Mouse (Mus musculus) CH12.LX (cell line): Measurements from ENCODE around the gene Anxa4. TPM values are rescaled to one million over a fixed set of nuclear protein-coding genes. Genes with fewer than 3 reads are reported as not detected.

Experiments
- DNase-seq: peaks from one replicate; pipeline ENCODE4 v3.0.0-alpha.2; 2013; ENCODE audit errors: extremely low read depth
- H3K27ac ChIP-seq: 2 replicates; pipeline ENCODE4 v1.5.1; 2012; ENCODE audit warnings: low read depth, mild to moderate bottlenecking, control low read depth, moderate library complexity; ENCODE audit not compliant: insufficient read depth
- H3K27me3 ChIP-seq: replicated peaks from 2 replicates; pipeline ENCODE3; 2012; ENCODE audit warnings: inconsistent platforms
- H3K36me3 ChIP-seq, 2 experiments: replicated peaks in 1 of 2; 2 replicates each; pipeline versions ENCODE3 to v1.6.1; 2012; ENCODE audit warnings: inconsistent platforms in 1 of 2, low read length in 1 of 2, mild to moderate bottlenecking in 1 of 2, mixed read lengths in 1 of 2, moderate library complexity in 1 of 2; ENCODE audit not compliant: control insufficient read depth in 1 of 2, insufficient read depth in 1 of 2
- H3K4me1 ChIP-seq, 2 experiments: 2 replicates each; pipeline ENCODE4 v1.6.1; 2012; ENCODE audit warnings: inconsistent platforms in 1 of 2, moderate library complexity in 1 of 2; ENCODE audit not compliant: insufficient read depth in 2 of 2, control insufficient read depth in 1 of 2
- H3K4me2 ChIP-seq: 2 replicates; pipeline ENCODE4 v1.6.1; 2012; ENCODE audit warnings: low read depth, mild to moderate bottlenecking, control low read depth; ENCODE audit not compliant: poor library complexity, insufficient read depth, severe bottlenecking
- H3K4me3 ChIP-seq, 3 experiments: fragments of 150-350 bp in 1 of 3; sonication (generic) in 1 of 3; replicated peaks in 1 of 3; 2 replicates each; pipeline versions ENCODE3 to v1.5.1; 2011 to 2012; ENCODE audit warnings: low read depth in 2 of 3, low read length in 2 of 3, mild to moderate bottlenecking in 2 of 3, moderate library complexity in 2 of 3, control low read depth in 1 of 3, improper control_type of control experiment in 1 of 3, inconsistent platforms in 1 of 3, mixed read lengths in 1 of 3; ENCODE audit not compliant: poor library complexity in 1 of 3
- H3K79me2 ChIP-seq: replicated peaks from 2 replicates; pipeline ENCODE4 v1.6.1; 2012; ENCODE audit warnings: mild to moderate bottlenecking, moderate library complexity; ENCODE audit not compliant: control insufficient read depth, poor library complexity, insufficient read depth, severe bottlenecking; ENCODE audit errors: extremely low read depth
- H3K9ac ChIP-seq: 2 replicates; pipeline ENCODE4 v1.6.1; 2012; ENCODE audit warnings: low read depth, mild to moderate bottlenecking, control low read depth, moderate library complexity; ENCODE audit not compliant: insufficient read depth
- H3K9me3 ChIP-seq: replicated peaks from 2 replicates; pipeline ENCODE3; 2012; ENCODE audit warnings: low read length, inconsistent platforms, mixed read lengths
- BHLHE40 ChIP-seq: IDR thresholded peaks from 2 replicates; pipeline ENCODE4 v1.6.1; 2011; ENCODE audit warnings: mild to moderate bottlenecking, low read depth, low read length, improper control_type of control experiment
- CHD1 ChIP-seq: IDR thresholded peaks from 2 replicates; pipeline ENCODE4 v1.6.1; 2012; ENCODE audit warnings: low read depth, low read length, improper control_type of control experiment, inconsistent platforms
- CTCF ChIP-seq, 2 experiments: IDR thresholded peaks in 1 of 2; conservative IDR thresholded peaks in 1 of 2; 2 replicates each; pipeline ENCODE4 v1.5.1; 2011 to 2012; ENCODE audit warnings: low read depth in 2 of 2, low read length in 2 of 2, improper control_type of control experiment in 1 of 2, inconsistent platforms in 1 of 2, mild to moderate bottlenecking in 1 of 2, moderate library complexity in 1 of 2
- E2F4 ChIP-seq: IDR thresholded peaks from 2 replicates; pipeline ENCODE4 v1.6.1; 2011; ENCODE audit warnings: low read depth, low read length, improper control_type of control experiment; ENCODE audit not compliant: insufficient replicate concordance
- ELF1 ChIP-seq: IDR thresholded peaks from 2 replicates; pipeline ENCODE4 v1.6.1; 2014; ENCODE audit warnings: low read depth, mild to moderate bottlenecking, inconsistent platforms, low read length, improper control_type of control experiment
- HCFC1 ChIP-seq: IDR thresholded peaks from 2 replicates; pipeline ENCODE4 v1.6.1; 2012; ENCODE audit warnings: low read depth, mild to moderate bottlenecking, inconsistent platforms, low read length, improper control_type of control experiment
- IRF4 ChIP-seq: IDR thresholded peaks from 2 replicates; pipeline ENCODE4 v1.6.1; 2014; ENCODE audit warnings: low read depth, mild to moderate bottlenecking, inconsistent platforms, low read length, improper control_type of control experiment
- MAFK ChIP-seq: IDR thresholded peaks from 2 replicates; pipeline ENCODE4 v1.6.1; 2011; ENCODE audit warnings: low read length, improper control_type of control experiment; ENCODE audit not compliant: insufficient replicate concordance
- MEF2A ChIP-seq: IDR thresholded peaks from 2 replicates; pipeline ENCODE4 v1.6.1; 2014; ENCODE audit warnings: low read depth, mild to moderate bottlenecking, inconsistent platforms, low read length, improper control_type of control experiment, borderline replicate concordance
- MXI1 ChIP-seq: IDR thresholded peaks from 2 replicates; pipeline ENCODE4 v1.6.1; 2011; ENCODE audit warnings: mild to moderate bottlenecking, low read depth, low read length, improper control_type of control experiment
- NRF1 ChIP-seq: IDR thresholded peaks from 2 replicates; pipeline ENCODE4 v1.6.1; 2014; ENCODE audit warnings: low read depth, mild to moderate bottlenecking, inconsistent platforms, low read length, improper control_type of control experiment, moderate library complexity
- POLR2AphosphoS2 ChIP-seq: IDR thresholded peaks from 2 replicates; pipeline ENCODE4 v1.6.1; 2011; ENCODE audit warnings: low read depth, low read length, improper control_type of control experiment
- RAD21 ChIP-seq: IDR thresholded peaks from 2 replicates; pipeline ENCODE4 v1.6.1; 2011; ENCODE audit warnings: low read depth, mild to moderate bottlenecking, low read length, improper control_type of control experiment, moderate library complexity
- SMC3 ChIP-seq: IDR thresholded peaks from 2 replicates; pipeline ENCODE4 v1.6.1; 2011; ENCODE audit warnings: low read depth, low read length, improper control_type of control experiment
- TBP ChIP-seq: conservative IDR thresholded peaks from 2 replicates; pipeline ENCODE4 v1.6.1; 2011; ENCODE audit warnings: low read depth, low read length, improper control_type of control experiment
- TCF12 ChIP-seq: IDR thresholded peaks from 2 replicates; pipeline ENCODE4 v1.6.1; 2014; ENCODE audit warnings: low read depth, mild to moderate bottlenecking, inconsistent platforms, low read length, improper control_type of control experiment
- UBTF ChIP-seq: IDR thresholded peaks from 2 replicates; pipeline ENCODE4 v1.6.1; 2012; ENCODE audit warnings: low read depth, mild to moderate bottlenecking, inconsistent platforms, low read length, improper control_type of control experiment, moderate library complexity
- USF1 ChIP-seq: IDR thresholded peaks from 2 replicates; pipeline ENCODE4 v1.6.1; 2014; ENCODE audit warnings: low read depth, mild to moderate bottlenecking, inconsistent platforms, low read length, improper control_type of control experiment
- ZC3H11A ChIP-seq: IDR thresholded peaks from 2 replicates; pipeline ENCODE4 v1.6.1; 2012; ENCODE audit warnings: low read depth, mild to moderate bottlenecking, inconsistent platforms, low read length, improper control_type of control experiment
- ZKSCAN1 ChIP-seq: IDR thresholded peaks from 2 replicates; pipeline ENCODE4 v1.6.1; 2012; ENCODE audit warnings: low read depth, inconsistent platforms, low read length, improper control_type of control experiment, borderline replicate concordance
- ZNF384 ChIP-seq: IDR thresholded peaks from 2 replicates; pipeline ENCODE4 v1.6.1; 2012; ENCODE audit warnings: low read depth, low read length, improper control_type of control experiment, inconsistent platforms
- dilution Hi-C: fragments of 300-500 bp; cut with MboI; formaldehyde crosslinking; loops from 2 replicates; pipeline ENCODE4 v1.14.3; 2020; ENCODE audit warnings: low sequenced_read_pairs; ENCODE audit not compliant: extremely low pct_unique_long_range_greater_than_20kb, extremely low pct_ligation_motif_present
- in situ Hi-C: fragments of 300-500 bp; cut with MboI; formaldehyde crosslinking; loops from 3 replicates; pipeline ENCODE4 v1.14.3; 2019; ENCODE audit warnings: low sequenced_read_pairs, low pct_ligation_motif_present, low pct_unique_long_range_greater_than_20kb, mixed read lengths
- polyA plus RNA-seq: library from polyadenylated mRNA; unstranded; fragments of >175 nt; gene quantifications from 2 replicates; pipeline ENCODE4 v1.2.1, GENCODE M21; 2012; ENCODE audit warnings: low read depth; ENCODE audit not compliant: insufficient read length
- total RNA-seq, 2 experiments: library from RNA; depleted of rRNA; stranded (reverse); fragments of 300-350 nt in 1 of 2; fragments of >200 nt in 1 of 2; gene quantifications; 2 replicates each; pipeline ENCODE4 v1.2.3; 2012 to 2014

Gene Anxa4
- total and polyA plus RNA-seq, 3 experiments: 10.8 to 17.1 (median 13.7) TPM

GRCm38 (mm10) chr6:86816586-86816985 lies 23.2 kb upstream of the Anxa4 start:
- in situ Hi-C loops (loop anchor here (10.0 kb wide), 1 partner anchor 188 kb away; the partner anchor contains the start of gene Nfu1), dilution Hi-C loops (no loop called here)
- Histone ChIP-seq H3K4me1 (peaks cover 3 to 14% of the 10 kb centered on the region in 2 experiments; a peak in 3 of 4 replicates), H3K9me3 (no peaks in the 10 kb centered on the region), H3K27ac (no peak overlapping the region), H3K36me3 (no peaks in the 10 kb centered on the region), H3K27me3 (no peaks in the 10 kb centered on the region), H3K4me3 (no peak overlapping the region), H3K9ac (no peak overlapping the region), H3K79me2 (no peaks in the 10 kb centered on the region), H3K4me2 (no peak overlapping the region)
- TF ChIP-seq CTCF (conservative IDR thresholded peaks at IDR 0.05 in 1 of 2, IDR thresholded peaks at IDR 0.05 in 1 of 2; ENCODE audit: low read depth in 2 of 2, low read length in 2 of 2) (peak; percentile 72 to 75), SMC3 (peak; percentile 61), POLR2AphosphoS2 (no peak), IRF4 (no peak), TBP (no peak), RAD21 (peak; percentile 38)
- peak; percentile 47 for DNase-seq

DNA sequence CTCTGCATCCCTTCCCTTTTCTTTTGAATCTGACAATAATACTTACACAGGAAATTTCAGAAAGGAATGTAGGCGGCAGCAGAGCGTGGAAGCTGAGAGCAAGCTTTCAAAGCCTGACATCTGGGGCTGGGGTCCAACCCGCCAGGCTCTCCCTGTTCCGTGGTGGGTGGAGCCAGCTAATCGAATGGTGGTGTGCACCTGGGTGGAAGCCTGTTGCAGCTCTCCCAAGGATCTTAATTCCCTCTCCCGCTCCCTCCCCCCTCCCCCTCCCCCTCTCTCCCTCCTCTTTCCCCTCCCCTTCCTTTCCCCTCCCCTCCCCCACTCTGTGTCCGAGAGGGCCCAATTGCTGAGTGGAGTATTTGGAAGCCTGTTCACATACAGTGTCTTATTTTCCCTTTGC lies 22.1 kb upstream of the Anxa4 start:
- no peak for TF ChIP-seq ZKSCAN1
- TF ChIP-seq CHD1: no peak
- TF ChIP-seq TCF12: no peak
- TF ChIP-seq MXI1: no peak
- no peak for TF ChIP-seq USF1
- no peak for TF ChIP-seq TBP
- TF ChIP-seq BHLHE40: no peak
- TF ChIP-seq IRF4: no peak
- no peak for TF ChIP-seq ZNF384
- no peak for TF ChIP-seq MAFK
- in situ Hi-C loops: loop anchor here (10.0 kb wide), 1 partner anchor 189 kb away; the partner anchor contains the start of gene Nfu1
- H3K4me2 ChIP-seq: no peak overlapping the region
- no peak for DNase-seq
- H3K4me3 ChIP-seq: no peak overlapping the region
- no peaks in the 10 kb centered on the region for H3K27me3 ChIP-seq
- H3K27ac ChIP-seq: no peak overlapping the region
- dilution Hi-C loops: no loop called here
- H3K4me1 ChIP-seq: peaks cover 3 to 14% of the 10 kb centered on the region in 2 experiments; a peak in 3 of 4 replicates
- no peaks in the 10 kb centered on the region for H3K36me3 ChIP-seq
- H3K79me2 ChIP-seq: no peaks in the 10 kb centered on the region
- no peaks in the 10 kb centered on the region for H3K9me3 ChIP-seq
- H3K9ac ChIP-seq: no peak overlapping the region

GRCm38 (mm10) chr6:86814926-86815325 lies 21.5 kb upstream of the Anxa4 start:
- no peak overlapping the region for H3K9ac ChIP-seq
- dilution Hi-C loops: no loop called here
- no peak overlapping the region for H3K27ac ChIP-seq
- H3K9me3 ChIP-seq: no peaks in the 10 kb centered on the region
- no peak overlapping the region for H3K4me2 ChIP-seq
- in situ Hi-C loops: loop anchor here (5.0 to 10.0 kb wide), 2 partner anchors 112 to 190 kb away; partner anchors contain the start of gene Nfu1
- H3K4me1 ChIP-seq: peaks cover 3 to 14% of the 10 kb centered on the region in 2 experiments; a peak in 3 of 4 replicates
- no peaks in the 10 kb centered on the region for H3K27me3 ChIP-seq
- H3K4me3 ChIP-seq: no peak overlapping the region
- DNase-seq: no peak
- H3K36me3 ChIP-seq: no peaks in the 10 kb centered on the region
- H3K79me2 ChIP-seq: no peaks in the 10 kb centered on the region
- TF ChIP-seq HCFC1 (no peak), TCF12 (no peak), E2F4 (no peak), ELF1 (no peak), MEF2A (no peak), CTCF (conservative IDR thresholded peaks at IDR 0.05 in 1 of 2, IDR thresholded peaks at IDR 0.05 in 1 of 2; ENCODE audit: low read depth in 2 of 2, low read length in 2 of 2) (no peak), IRF4 (no peak), UBTF (no peak), RAD21 (no peak), NRF1 (no peak), ZKSCAN1 (no peak), ZC3H11A (no peak)
- TF ChIP-seq, all 38 proteins: peak for 0
